Mouse (Mus musculus): ENCODE measurements around the gene Eif5a. TPM values are rescaled to one million over a fixed set of nuclear protein-coding genes. Genes with fewer than 3 reads are reported as not detected.

Gene Eif5a
- polyA plus RNA-seq, 1 experiment, result 764 TPM

DNA sequence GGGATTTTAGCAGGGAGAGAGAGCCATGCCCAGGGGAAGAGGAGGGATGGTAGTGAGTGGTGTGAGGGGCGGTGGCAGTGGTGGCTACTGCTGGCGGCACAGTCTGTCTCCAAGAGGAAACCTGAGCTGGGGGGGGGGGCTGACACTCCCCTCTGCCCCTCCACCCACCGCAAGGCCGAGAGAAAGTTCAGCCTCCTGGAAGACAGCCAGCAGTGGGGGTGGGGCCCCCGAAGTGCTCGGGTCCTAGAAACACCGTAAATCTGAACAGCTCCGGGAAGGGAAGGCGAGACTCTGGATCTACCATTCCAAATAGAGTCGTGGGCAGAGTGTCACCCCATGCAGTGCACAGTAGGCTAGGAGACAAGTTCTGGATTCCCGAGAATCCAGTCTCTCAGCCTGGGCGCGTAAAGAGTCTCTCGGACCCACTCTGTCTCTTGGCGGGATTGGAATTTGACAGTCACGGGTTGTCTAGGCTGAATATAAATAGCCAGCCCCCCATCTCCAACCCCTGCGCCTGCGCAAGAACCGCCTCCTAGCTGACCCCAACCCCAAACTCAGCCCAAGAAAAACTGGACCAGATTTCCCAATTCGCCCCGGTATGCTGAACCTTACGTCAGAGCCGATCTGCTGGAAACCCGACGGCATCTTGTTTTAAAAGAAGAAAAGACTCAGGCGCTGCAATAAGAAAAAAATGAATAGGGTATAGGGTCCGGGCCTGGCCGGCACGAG is 25.7 kb upstream of the Eif5a start:
- H3K27ac ChIP-seq (ENCODE audit: insufficient read depth, low read length), result no peak overlapping the region
- H3K4me1 ChIP-seq (ENCODE audit: control insufficient read depth, insufficient read depth, low read length), result no peaks in the 10 kb centered on the region
- H3K4me3 ChIP-seq (ENCODE audit: insufficient read depth, low read length), result peak overlapping the region; percentile 50
- no peak for TF ChIP-seq CTCF (IDR thresholded peaks at IDR 0.05; ENCODE audit: borderline replicate concordance, insufficient read depth, low read length)

DNA sequence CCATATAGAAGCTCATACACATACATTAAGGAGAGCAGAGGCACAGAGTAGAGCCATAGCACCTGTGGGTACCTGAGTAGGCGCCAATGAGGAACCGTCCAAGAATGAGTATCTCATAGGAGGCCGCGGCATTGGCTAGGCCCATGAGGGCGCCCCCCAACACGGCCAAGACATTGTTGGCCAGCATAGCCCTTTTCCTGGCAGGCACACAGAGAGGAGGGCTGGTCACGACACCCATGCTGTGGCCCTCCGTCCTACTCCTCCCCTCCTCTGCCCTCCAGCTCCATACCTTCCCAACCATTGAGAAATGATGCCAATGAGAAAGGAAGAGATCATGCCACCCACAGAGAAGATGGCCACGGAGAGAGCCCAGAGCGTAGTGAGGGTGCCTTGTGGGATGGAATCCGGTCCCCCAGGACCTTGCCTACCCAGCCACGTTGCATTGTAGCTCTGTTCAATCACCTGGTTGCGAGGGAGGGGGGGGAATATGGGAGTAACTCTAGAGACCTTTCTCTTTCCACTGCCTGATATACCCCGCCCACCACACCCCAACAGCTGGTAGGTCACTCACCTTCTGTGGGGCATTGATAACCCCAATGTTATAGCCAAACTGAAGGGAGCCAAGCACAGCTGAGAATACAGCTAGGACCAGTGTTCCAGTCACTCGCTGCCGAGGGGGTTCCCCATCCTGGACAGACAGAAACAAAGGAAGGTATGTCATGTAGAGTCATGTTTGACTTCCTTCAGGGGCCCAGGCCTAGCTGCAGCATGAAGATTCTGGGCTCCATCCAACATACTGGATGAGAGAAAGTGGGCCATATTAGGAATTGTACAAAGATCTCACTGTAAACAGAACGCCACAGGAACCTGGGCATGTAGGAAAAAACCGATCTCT is 24.5 kb upstream of the Eif5a start:
- TF ChIP-seq CTCF (IDR thresholded peaks at IDR 0.05; ENCODE audit: borderline replicate concordance, insufficient read depth, low read length) (no peak), POLR2A (IDR thresholded peaks at IDR 0.05; ENCODE audit: low read depth, low read length) (no peak)
- Histone ChIP-seq H3K4me3 (ENCODE audit: insufficient read depth, low read length) (no peak overlapping the region), H3K4me1 (ENCODE audit: control insufficient read depth, insufficient read depth, low read length) (no peaks in the 10 kb centered on the region), H3K27ac (ENCODE audit: insufficient read depth, low read length) (no peak overlapping the region)

GRCm38 (mm10) chr11:69945216-69945615 is 23.5 kb upstream of the Eif5a start:
- Histone ChIP-seq H3K27ac (ENCODE audit: insufficient read depth, low read length) (no peak overlapping the region), H3K4me3 (ENCODE audit: insufficient read depth, low read length) (no peak overlapping the region), H3K4me1 (ENCODE audit: control insufficient read depth, insufficient read depth, low read length) (no peaks in the 10 kb centered on the region)
- TF ChIP-seq POLR2A (IDR thresholded peaks at IDR 0.05; ENCODE audit: low read depth, low read length) (no peak), CTCF (IDR thresholded peaks at IDR 0.05; ENCODE audit: borderline replicate concordance, insufficient read depth, low read length) (no peak)

GRCm38 (mm10) chr11:69940962-69941361 is 19.2 kb upstream of the Eif5a start:
- no peak overlapping the region for H3K4me3 ChIP-seq (ENCODE audit: insufficient read depth, low read length)
- no peak for TF ChIP-seq POLR2A (IDR thresholded peaks at IDR 0.05; ENCODE audit: low read depth, low read length)
- no peak for TF ChIP-seq CTCF (IDR thresholded peaks at IDR 0.05; ENCODE audit: borderline replicate concordance, insufficient read depth, low read length)
- H3K27ac ChIP-seq (ENCODE audit: insufficient read depth, low read length), result no peak overlapping the region
- no peaks in the 10 kb centered on the region for H3K4me1 ChIP-seq (ENCODE audit: control insufficient read depth, insufficient read depth, low read length)

DNA sequence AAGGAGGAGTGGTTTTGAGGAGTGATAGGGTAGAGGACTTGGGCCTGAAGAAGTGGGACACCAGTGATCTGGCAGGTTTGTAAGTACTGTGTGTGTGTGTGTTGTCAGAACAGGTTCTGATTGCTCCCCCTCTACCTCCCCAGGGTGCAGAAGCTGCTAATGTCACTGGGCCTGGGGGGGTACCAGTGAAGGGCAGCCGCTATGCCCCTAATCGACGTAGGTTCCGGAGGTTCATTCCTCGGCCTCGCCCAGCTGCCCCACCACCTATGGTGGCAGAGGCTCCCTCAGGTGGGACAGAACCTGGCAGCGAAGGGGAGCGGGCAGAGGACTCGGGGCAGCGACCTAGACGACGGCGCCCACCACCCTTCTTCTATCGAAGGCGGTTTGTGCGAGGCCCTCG is 18.0 kb upstream of the Eif5a start:
- Histone ChIP-seq H3K4me1 (ENCODE audit: control insufficient read depth, insufficient read depth, low read length) (no peaks in the 10 kb centered on the region), H3K4me3 (ENCODE audit: insufficient read depth, low read length) (no peak overlapping the region), H3K27ac (ENCODE audit: insufficient read depth, low read length) (no peak overlapping the region)
- no peak for TF ChIP-seq POLR2A (IDR thresholded peaks at IDR 0.05; ENCODE audit: low read depth, low read length)
- TF ChIP-seq CTCF (IDR thresholded peaks at IDR 0.05; ENCODE audit: borderline replicate concordance, insufficient read depth, low read length), result no peak

GRCm38 (mm10) chr11:69939181-69939580 is 17.4 kb upstream of the Eif5a start:
- Histone ChIP-seq H3K27ac (ENCODE audit: insufficient read depth, low read length) (no peak overlapping the region), H3K4me3 (ENCODE audit: insufficient read depth, low read length) (no peak overlapping the region), H3K4me1 (ENCODE audit: control insufficient read depth, insufficient read depth, low read length) (no peaks in the 10 kb centered on the region)
- TF ChIP-seq CTCF (IDR thresholded peaks at IDR 0.05; ENCODE audit: borderline replicate concordance, insufficient read depth, low read length) (no peak), POLR2A (IDR thresholded peaks at IDR 0.05; ENCODE audit: low read depth, low read length) (no peak)

DNA sequence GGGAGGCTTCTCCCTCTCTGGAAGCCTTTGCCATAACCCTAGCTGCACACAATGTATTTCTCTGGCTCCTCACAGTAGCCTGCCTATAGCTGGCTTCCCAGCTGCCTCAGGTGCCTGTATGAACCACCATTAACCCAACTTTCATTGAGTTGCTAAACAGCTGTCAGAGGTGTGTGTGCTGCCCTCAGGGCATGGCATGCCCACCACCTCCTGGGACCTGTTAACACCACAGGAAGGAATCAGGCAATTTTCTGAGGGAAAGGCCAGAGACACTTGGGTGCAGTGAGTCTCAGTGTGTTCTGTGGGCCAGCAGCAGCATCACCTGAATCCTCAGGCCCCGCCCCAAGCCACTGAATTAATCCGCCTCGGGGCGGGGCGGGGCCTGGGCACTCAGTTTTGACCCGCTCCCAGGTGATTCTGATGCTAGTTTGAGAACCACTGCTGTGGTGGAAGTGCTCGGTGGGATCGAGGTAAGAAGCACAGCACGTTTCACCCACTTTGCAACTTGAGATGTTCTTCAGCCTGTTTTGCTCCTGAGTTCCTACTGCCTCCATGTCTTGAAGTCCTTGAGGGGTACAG is 16.7 kb upstream of the Eif5a start:
- Histone ChIP-seq H3K4me1 (ENCODE audit: control insufficient read depth, insufficient read depth, low read length) (no peaks in the 10 kb centered on the region), H3K4me3 (ENCODE audit: insufficient read depth, low read length) (no peak overlapping the region), H3K27ac (ENCODE audit: insufficient read depth, low read length) (no peak overlapping the region)
- no peak for TF ChIP-seq CTCF (IDR thresholded peaks at IDR 0.05; ENCODE audit: borderline replicate concordance, insufficient read depth, low read length)
- TF ChIP-seq POLR2A (IDR thresholded peaks at IDR 0.05; ENCODE audit: low read depth, low read length), result no peak

DNA sequence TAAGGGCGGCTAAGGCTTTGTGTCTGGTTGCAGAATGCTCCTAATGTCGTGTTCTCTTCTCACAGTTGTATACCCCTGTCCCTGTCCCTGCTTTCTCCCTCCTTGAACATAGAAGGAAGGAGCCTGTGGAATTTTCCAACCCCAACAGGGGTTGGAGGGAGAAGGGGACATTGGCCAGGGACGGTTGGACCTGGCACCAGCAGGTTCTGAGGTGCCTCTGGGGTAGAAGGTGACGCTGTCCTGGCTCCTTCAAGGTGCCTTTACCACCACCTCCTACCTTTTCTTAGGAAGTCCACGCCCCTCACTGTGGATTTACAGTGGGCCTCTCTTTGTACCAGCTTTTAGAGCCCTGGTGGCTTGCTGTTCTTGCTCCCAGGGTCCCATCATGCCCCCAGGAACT is 16.1 kb upstream of the Eif5a start:
- Histone ChIP-seq H3K4me1 (ENCODE audit: control insufficient read depth, insufficient read depth, low read length) (no peaks in the 10 kb centered on the region), H3K27ac (ENCODE audit: insufficient read depth, low read length) (no peak overlapping the region), H3K4me3 (ENCODE audit: insufficient read depth, low read length) (no peak overlapping the region)
- no peak for TF ChIP-seq POLR2A (IDR thresholded peaks at IDR 0.05; ENCODE audit: low read depth, low read length)

- H3K27ac ChIP-seq (ENCODE audit: insufficient read depth, low read length), result no peak overlapping the region
- H3K4me1 ChIP-seq (ENCODE audit: control insufficient read depth, insufficient read depth, low read length), result no peaks in the 10 kb centered on the region
- H3K4me3 ChIP-seq (ENCODE audit: insufficient read depth, low read length), result no peak overlapping the region
- TF ChIP-seq POLR2A (IDR thresholded peaks at IDR 0.05; ENCODE audit: low read depth, low read length) (no peak), CTCF (IDR thresholded peaks at IDR 0.05; ENCODE audit: borderline replicate concordance, insufficient read depth, low read length) (no peak)
Measured at GRCm38 (mm10) chr11:69937385-69937784, 15.6 kb upstream of the Eif5a start.
